Mouse (Mus musculus) gastrocnemius, postnatal 14 days (tissue): Measurements from ENCODE around the gene Adgrl3. TPM values are rescaled to one million over a fixed set of nuclear protein-coding genes. Genes with fewer than 3 reads are reported as not detected.

Experiments used
- DNase-seq: peaks from one replicate; pipeline ENCODE4 v3.0.0; 2021; ENCODE audit warnings: mixed read lengths
- intact Hi-C: fragments of 180-260 bp; cut with DNase I; formaldehyde crosslinking; loops from one replicate; pipeline ENCODE4 v1.15.1; 2025; ENCODE audit warnings: low total_unique reads
- total RNA-seq, 2 experiments: library from RNA; stranded (reverse); gene quantifications; 2 replicates each; pipeline ENCODE4 v1.2.3; 2021

Adgrl3 gene
- total RNA-seq, 2 experiments from 2014 or later: 4.0 to 4.1 TPM

DNA sequence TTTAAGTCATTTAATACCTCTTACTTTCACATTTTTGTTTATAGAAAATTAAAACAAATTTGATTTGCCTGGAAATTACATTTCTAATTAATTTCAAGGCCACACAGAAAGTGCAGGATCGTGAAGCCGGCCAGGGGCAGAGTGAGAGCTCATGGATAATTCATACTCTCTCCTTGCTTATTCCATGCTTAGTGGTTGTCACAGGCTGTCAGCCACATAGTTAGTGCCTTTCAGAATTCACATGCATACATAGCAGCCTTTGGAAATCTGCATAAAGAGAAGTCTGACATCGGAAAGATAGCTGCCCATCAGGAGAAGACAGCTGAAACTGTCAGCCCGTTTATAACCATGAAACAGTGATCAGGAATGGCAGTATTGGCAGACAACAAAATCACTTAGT is 181.9 kb downstream of the Adgrl3 start:
- intact Hi-C loops: no loop called here
- DNase-seq: no peak

DNA sequence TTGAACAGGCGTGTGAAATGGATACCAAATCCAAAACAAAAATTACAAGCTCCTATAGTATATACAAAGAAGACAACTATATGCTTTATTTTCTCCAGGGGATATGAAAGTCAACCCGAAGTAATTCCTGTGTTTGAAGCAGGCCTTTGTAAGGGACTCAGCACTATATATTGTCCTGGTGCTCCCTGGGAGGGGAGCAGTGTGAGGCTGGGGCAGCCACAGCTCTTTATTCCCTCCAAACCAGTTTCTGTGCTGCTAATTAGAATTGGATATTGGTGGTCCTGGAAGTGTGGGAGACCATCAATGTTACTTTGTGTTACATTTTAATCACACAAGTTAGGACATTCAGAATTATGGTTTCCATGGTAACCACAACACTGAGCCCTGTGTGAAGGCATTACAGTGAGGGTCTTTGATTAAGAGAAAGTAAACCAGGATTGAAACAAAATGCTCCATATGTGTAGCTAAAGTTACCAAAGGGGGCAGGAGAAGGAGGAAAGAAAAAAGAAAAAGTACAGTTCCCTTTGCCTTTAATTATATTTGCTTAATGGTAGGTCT is 198.6 kb downstream of the Adgrl3 start:
- intact Hi-C loops: no loop called here
- no peak for DNase-seq

DNA sequence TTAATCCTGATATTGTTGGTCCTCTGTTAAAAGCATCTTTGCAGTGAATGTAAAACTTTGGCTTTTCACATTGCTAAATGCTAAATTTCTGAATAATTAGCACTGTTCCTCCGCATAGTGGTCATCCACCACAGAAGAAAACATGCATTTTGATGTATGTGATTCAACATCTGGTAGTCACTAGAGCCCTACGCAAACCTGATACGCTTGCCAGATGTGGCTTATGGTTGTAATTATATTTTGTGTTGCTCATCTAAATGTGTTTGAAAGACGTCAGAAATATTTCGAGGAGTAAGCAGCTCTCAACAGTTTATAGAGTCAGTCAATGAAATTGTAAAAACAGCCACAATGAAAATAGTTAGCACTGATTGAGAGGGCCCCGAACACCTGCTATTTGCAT is 204.5 kb downstream of the Adgrl3 start:
- intact Hi-C loops: no loop called here
- no peak for DNase-seq

DNA sequence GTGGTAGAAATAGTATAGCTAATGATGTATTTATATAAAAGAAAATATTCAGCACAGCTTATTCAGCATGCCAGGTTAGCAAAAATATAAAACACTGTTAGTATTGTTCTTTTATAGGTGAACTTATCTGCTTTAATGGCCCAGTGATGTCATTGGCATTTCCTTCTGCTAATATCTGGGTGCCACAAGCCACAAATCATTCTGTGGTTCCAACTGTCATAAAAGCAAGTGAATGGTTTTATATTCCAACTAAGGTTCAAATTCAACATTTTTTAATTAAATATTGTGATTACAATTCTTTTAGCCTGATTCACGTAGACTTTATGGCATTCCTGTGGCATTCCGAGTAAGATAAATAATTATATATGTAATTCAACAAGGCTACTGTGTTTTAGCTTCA is 205.5 kb downstream of the Adgrl3 start:
- intact Hi-C loops: no loop called here
- no peak for DNase-seq

DNA sequence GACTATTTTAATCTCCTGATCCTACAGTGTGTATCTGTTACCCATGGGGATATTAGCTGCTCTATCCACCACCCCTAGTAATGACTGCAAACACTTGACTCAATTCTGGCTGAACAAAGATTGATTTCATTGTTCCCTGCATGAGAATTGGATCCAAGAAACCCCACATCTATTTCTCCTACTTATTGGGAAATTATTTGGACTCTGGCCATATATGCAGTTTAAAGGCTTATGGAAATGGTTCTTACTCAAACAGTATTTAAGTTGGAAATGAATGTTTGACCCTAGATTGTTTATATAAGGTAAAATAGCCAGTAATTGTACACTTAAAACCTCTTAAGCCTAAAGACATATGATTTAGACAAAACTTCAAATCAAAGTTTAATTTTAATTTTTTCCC is 207.3 kb downstream of the Adgrl3 start:
- no peak for DNase-seq
- intact Hi-C loops: no loop called here

DNA sequence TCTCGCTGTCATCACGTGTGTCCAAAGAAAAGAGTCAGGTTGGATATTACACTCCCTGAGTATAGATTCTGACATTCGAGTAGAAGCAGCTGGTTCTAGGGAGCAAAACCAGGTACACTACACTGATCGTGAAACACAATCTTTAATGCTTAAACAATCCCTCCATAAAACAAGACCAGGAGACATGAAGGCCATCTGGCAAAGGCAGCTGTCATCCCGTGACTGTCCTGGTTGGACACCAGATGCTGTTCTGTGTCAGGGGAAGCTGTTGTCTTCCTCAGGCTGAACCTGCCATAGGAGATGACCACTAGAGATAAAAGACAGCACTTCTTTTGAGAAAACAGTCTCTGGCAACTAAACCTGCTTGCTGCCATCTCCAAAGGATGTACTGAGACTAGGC is 228.8 kb downstream of the Adgrl3 start:
- no peak for DNase-seq

DNA sequence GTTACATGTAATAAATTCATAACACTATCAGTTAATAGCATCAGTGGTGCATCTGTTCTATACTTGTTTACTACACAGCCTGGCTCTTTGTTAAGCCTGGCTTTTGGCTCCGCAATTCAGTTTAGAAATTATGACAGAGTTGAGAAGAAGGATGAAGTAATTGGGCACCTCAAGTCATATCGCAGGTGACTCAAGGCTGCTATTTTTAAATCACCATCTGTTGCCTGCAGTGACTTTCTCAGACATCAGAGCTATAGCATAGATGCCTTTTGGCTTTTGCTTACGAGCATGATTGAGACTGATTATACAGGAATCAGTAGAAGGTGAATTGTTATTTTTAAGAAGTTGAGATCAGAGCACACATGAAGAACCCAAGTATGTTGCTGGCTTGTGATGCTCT is 236.2 kb downstream of the Adgrl3 start:
- DNase-seq: no peak
- intact Hi-C loops: no loop called here

More for the DNA sequence above, 228.8 kb downstream of the Adgrl3 start:
- intact Hi-C loops: no loop called here

DNA sequence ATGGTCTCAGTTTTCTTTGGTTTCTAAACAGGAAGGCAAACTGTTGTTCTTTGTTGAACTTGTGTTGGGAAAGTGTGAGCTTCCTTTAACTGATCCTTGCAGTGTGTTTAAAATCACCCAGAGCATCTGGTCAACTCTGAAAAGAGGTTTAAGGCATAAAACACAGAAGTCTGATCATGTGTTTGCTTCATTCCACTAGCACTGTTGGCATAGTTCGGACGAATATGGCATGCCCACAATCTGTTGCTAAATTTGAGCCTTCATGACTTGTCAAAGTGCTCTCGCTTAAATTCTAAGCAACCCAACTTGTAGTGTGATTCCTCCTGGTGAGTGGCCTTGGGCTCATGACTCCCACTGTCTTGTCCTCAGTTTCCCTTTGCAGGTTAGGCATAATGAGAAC is 249.8 kb downstream of the Adgrl3 start:
- DNase-seq: no peak
- intact Hi-C loops: no loop called here

DNA sequence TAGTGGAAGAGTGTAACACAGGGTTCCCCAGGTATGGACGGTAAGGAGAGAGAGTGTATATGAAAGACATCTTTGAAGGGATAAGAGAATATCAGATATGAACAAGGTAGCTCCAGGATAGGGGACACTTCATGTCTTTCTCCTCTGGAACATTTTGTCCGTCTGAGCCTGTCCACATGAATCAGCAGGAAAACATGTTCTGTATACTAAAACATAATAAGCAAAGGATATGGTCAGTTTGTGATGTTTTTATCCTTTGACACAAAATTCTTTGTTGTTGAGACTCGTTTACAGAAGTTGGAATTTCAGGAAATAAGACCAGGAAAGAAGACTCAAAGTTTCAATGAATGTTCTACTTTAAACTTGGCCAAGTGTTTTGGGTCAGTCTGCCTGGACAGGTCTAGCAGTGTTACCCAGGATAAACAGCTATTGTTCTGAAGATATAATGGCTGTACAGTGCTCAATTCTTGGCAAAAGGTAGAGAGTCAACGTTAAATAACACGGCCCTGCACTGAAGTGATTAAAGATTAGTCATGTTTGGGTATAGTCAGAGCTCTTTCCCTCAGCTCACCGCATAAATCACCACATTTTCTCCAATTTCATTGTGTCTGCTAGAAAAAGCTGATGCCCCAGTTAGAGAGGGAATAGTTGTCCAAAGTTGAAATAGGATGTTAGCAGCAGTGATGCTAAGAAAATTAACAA is 255.6 kb downstream of the Adgrl3 start:
- DNase-seq: no peak
- intact Hi-C loops: no loop called here

DNA sequence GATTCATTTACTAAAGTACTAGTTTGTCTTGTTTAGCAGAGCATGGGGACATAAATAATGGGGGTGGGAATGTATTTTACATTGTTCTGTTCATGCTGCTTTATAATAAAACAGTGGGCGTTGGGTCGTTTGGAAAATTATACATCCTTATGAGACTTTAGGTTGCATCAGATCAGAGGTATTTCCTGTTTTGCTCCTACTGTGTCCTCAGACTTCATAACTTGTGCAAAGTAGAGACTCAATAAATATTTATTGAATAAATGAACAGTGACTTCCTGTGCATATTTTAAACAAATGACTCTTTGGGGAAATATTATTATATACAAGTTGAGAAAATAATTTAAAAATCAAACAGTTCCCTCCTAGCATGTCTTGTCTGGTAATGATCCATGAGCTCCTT is 259.3 kb downstream of the Adgrl3 start:
- intact Hi-C loops: no loop called here
- no peak for DNase-seq

DNA sequence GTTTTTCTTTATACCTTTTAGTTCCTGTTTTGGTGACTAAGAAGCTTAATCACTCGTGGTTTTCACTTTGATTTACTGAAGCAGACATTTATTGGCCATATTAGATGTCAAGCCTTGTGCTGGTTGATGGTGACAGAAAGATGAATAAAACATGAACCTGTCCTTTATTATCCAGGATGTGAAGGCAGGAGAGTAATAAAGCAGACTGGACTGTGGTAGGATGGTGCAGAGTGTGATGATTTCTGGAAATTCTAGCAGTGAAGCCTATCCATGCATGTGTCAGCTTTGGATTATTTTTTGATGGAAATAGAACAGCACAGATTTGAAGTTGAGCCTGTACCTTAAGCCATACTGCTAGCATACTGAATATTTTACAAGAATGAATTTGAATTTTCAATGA is 265.7 kb downstream of the Adgrl3 start:
- intact Hi-C loops: no loop called here
- DNase-seq: no peak

DNA sequence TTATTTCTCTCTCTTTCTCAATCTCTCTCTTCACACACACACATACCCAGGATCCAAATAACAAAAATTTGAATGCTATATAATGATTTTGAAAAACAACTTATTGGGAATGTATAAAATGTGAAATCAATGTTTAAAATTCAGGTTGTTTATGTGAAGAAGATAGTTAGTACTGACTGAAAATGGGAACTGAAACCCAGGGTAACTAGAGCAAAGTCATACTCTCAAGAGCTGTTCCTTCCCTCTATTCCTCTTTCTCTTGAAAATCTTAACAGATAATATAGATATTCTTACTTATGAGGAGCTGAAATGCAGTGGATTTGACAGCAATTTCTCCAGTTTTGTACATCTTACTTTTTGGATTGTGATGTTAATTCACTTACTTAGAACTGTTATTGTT is 281.9 kb downstream of the Adgrl3 start:
- no peak for DNase-seq
- intact Hi-C loops: no loop called here

DNA sequence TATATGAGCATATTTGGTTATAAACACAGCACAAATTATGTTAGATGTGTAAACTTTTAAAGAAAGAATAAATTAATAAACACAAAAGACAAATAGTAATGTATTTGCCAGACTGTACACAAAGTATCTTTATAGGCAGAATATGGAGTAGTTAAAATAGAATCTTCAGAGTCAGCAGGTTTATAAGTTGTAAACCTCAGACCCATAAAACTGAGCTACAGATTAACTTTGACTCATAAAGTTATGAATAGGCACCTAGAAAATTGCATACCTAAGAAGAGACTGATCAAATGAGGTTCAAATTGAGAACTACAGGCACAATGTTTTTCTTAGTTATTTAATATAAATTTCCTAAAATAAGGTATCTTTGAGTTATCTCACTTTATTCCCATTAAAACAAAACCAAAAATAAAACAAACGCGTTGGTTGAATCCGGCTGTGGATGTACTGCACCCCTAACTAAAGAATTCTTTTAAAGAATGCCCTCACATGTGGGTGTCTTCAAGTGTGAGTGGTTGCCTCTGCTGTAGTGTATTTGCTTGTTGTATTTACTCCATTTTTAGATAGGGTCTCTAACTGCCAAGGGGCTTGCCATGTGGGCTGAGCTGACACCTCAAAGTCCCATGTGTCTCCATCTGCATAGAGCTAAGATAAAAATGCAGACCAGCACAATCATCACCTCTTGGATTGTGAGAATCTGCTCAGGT is 297.6 kb downstream of the Adgrl3 start:
- DNase-seq: no peak
- intact Hi-C loops: no loop called here

DNA sequence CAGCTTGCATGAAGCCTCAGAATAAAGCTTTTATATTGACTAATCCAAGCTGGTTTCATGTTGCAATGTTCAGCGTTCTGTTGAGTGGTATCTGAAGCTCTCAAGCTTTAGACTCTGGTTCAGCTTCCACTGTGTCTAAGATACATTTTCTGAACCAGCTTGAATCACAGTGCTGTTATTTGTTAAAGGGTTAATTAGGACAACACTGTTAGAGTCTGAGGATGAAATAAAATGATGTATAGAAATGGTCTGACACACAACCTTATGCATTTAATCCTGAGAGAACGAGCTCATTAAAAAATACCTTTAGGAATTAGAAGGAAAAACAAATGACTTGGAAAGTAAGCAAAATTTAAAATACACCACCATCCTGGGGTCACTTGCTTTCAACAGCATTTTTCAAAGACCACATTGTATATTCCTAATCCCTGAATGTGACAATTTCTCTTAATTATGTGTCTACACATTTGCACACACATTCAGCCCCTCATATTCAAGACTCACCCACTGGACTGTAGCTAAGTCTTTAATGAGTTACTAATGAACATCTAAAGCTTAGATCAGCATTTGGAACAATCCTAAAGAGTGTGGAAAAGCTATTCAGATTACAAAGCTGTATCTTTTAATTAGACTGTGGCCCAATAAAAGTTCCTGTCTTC is 301.5 kb downstream of the Adgrl3 start:
- intact Hi-C loops: no loop called here
- no peak for DNase-seq

DNA sequence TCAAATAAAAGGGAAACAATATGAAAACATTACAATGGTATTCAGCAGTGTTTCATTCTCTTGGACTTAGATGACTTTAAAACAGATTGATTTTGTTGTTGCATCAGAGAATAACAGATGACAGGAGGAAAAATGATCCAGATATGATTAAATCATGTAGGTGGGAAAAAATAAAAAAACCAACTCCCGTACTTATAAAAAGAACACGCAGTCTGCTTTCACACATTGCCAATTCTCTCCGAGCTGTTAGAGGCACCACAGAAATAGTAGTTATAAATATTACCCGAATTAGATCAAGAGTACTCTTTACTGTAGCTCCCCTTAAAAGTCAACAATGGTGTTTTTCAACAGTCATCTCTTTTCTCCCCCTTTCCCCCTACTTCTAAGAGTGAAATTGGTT is 302.1 kb downstream of the Adgrl3 start:
- no peak for DNase-seq
- intact Hi-C loops: no loop called here

DNA sequence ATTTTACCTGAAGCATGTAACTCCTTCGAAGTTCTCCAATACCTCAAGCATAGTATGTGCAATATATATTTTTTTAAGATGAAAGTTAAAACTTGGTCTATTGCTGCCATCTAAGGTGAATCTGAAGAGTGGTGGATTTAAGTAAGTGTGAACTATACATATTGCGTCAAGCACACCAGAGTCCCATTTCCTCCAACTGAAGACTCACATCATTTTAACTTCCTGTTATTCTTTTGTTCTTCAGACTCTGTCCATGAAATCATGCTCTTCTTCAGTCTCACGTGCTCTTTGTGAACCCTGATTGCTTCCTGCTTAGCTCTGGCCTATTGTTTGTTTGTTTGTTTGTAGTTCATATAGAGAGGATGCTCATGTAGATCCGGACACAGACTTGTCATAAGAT is 307.0 kb downstream of the Adgrl3 start:
- DNase-seq: no peak
- intact Hi-C loops: no loop called here

DNA sequence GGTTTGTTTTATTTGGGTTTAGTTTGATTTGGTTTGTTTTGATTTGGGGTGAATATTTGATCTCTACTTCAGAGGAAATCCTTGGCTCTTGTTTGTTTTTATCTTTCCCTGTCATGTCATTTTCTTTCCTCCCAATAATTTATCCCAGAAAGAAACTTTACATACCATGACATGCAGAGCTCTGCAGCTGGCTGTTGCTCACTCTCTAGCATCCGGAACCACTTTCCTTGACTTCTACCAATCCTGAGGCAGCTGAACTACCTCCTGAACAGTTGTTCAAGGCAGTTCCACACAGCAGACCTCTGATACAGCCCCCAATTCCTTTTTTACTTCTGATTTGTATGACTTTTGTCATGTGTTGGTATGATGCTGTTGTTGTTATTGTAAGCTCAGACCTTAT is 307.5 kb downstream of the Adgrl3 start:
- intact Hi-C loops: no loop called here

DNA sequence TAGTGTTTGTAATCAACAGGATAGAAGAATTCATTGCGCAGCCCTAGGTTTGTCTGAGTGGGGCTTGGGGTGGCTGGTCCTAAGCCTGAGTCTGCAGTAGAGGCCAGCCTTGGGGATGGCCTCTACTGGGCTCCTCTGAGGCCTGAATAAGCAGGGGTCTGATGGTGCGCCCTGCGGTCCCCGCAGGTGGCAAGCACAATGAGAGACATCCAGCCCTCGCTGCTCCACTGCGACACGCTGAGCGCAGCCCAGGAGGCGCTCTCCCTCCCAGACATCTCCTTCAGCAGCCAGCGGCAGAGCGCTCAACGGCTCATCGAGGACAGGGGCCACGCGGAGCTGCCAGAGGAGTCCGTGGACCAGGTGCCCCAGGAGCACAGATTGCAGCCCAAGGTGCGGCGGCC is 309.6 kb downstream of the Adgrl3 start:
- no peak for DNase-seq

More for the DNA sequence above, 307.5 kb downstream of the Adgrl3 start:
- DNase-seq: no peak

DNA sequence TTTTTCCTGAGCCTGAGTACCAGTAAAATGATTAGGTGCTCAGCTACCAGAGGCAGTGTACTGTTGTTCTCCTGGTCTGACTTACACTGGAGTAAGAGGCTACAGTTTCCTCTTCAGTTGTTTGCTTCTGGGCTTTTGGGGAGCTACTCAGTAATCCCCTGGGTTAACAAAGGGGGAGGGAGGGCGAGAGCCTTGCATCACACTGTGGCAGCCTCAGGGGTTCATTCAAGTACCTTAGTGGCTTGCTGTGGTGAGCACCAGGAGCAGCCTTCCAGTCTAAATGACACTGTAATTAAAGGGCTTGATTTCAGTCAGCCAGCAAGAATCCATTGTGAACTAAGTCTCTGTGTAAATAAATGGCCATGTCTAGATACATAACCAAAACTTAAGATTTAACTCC is 324.4 kb downstream of the Adgrl3 start:
- intact Hi-C loops: no loop called here
- DNase-seq: no peak

More for the DNA sequence above, 309.6 kb downstream of the Adgrl3 start:
- intact Hi-C loops: no loop called here

DNA sequence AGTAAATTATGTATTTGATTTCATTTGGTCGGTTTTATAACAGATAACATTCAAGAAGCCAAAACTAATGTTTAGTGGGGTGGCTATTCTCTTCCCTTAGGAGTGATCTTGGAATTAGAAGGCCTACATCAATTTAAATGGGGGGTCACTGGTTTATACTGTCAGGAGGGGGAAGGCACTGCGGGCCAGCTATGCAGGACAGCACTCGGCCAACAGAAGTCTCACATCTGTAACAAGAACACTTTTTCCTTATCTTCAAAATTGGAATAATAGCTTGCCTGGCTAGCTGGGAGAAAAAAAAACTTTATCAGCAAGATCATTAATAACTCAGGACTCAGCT is 325.1 kb downstream of the Adgrl3 start:
- intact Hi-C loops: no loop called here
- DNase-seq: no peak
